ENCODE assay signal across 10 mouse cellular contexts in genomic region chr2:30588985-30589511, GRCm38 (mm10). TPM values are rescaled to one million over a fixed set of nuclear protein-coding genes. Genes with fewer than 3 reads are reported as not detected.
DNase-seq lines count a peak whose midpoint lies in the region; ATAC-seq and TF ChIP-seq lines count a peak whose summit lies in the region.
"Had no signal": no experiment of that assay in that cellular context is flagged by ENCODE, and none has a peak within 500 bp of the region (broad histone marks: within the 10 kb centered on the region; RNA-seq: fewer than 3 reads in every experiment).

No protein-coding gene starts in this region.

- H3K9ac ChIP-seq in forebrain, postnatal 0 days, result no peak overlapping the region
- H3K9ac ChIP-seq in heart, postnatal 0 days (replicated peaks; ENCODE audit: low read depth, low read length), result no peak overlapping the region
- H3K9ac ChIP-seq in lung, embryonic 16.5 days (ENCODE audit: low read length), result no peak overlapping the region; the same call in 1 of the 2 replicates
- no peak overlapping the region for H3K9ac ChIP-seq in forebrain, embryonic 14.5 days (ENCODE audit: low read length)
- H3K9ac ChIP-seq: forebrain, embryonic 15.5 days had no signal

- ATAC-seq in forebrain, postnatal 0 days, result no peak
- ATAC-seq in heart, postnatal 0 days (ENCODE audit: insufficient read depth, low read depth), result peak; percentile 16; the same call in 1 of the 2 replicates
- peak; percentile 81 for ATAC-seq in lung, embryonic 16.5 days (ENCODE audit: low read depth)
- no peak for ATAC-seq in forebrain, embryonic 14.5 days
- ATAC-seq: forebrain, embryonic 15.5 days had no signal

- 82% methylated on average over 4 of the region's 4 CpGs for WGBS in forebrain, embryonic 10.5 days
- WGBS in forebrain, postnatal 0 days, result 82% methylated on average over 4 of the region's 4 CpGs
- 68% methylated on average over 4 of the region's 4 CpGs for WGBS in heart, postnatal 0 days
- WGBS in lung, embryonic 16.5 days, result 57% methylated on average over 4 of the region's 4 CpGs
- 76% methylated on average over 4 of the region's 4 CpGs for WGBS in forebrain, embryonic 14.5 days

- H3K4me1 ChIP-seq in forebrain, embryonic 10.5 days, result peaks cover 52% of the 10 kb centered on the region
- peaks cover 15% of the 10 kb centered on the region for H3K4me1 ChIP-seq in forebrain, postnatal 0 days (ENCODE audit: insufficient read depth)
- H3K4me1 ChIP-seq in brown adipose tissue, adult 24 weeks (ENCODE audit: control insufficient read depth, insufficient read depth, insufficient read length, low read length), result peaks cover 11% of the 10 kb centered on the region; the same call in 1 of the 2 replicates
- peaks cover 21% of the 10 kb centered on the region for H3K4me1 ChIP-seq in heart, postnatal 0 days (ENCODE audit: control insufficient read depth, insufficient read depth)
- peaks cover 34% of the 10 kb centered on the region for H3K4me1 ChIP-seq in lung, embryonic 16.5 days (replicated peaks; ENCODE audit: control insufficient read depth, insufficient read depth, low read length)
- peaks cover 9% of the 10 kb centered on the region for H3K4me1 ChIP-seq in forebrain, embryonic 14.5 days (ENCODE audit: control insufficient read depth, insufficient read depth, low read length)

- TF ChIP-seq EP300 in heart, postnatal 0 days (IDR thresholded peaks at IDR 0.05; ENCODE audit: low read depth), result no peak

- no peaks in the 10 kb centered on the region for H3K9me3 ChIP-seq in forebrain, embryonic 10.5 days
- H3K9me3 ChIP-seq in forebrain, postnatal 0 days (ENCODE audit: low read length), result no peaks in the 10 kb centered on the region
- H3K9me3 ChIP-seq in heart, postnatal 0 days (replicated peaks; ENCODE audit: control insufficient read depth, low read length), result no peaks in the 10 kb centered on the region
- no peaks in the 10 kb centered on the region for H3K9me3 ChIP-seq in lung, embryonic 16.5 days (ENCODE audit: control insufficient read depth, low read length)
- H3K9me3 ChIP-seq in forebrain, embryonic 14.5 days (replicated peaks; ENCODE audit: control insufficient read depth, low read length), result no peaks in the 10 kb centered on the region
- H3K9me3 ChIP-seq: forebrain, embryonic 15.5 days had no signal

- no peaks in the 10 kb centered on the region for H3K27me3 ChIP-seq in forebrain, embryonic 10.5 days (ENCODE audit: poor library complexity, severe bottlenecking)
- H3K27me3 ChIP-seq in forebrain, postnatal 0 days (ENCODE audit: insufficient read depth, low read length), result no peaks in the 10 kb centered on the region
- no peaks in the 10 kb centered on the region for H3K27me3 ChIP-seq in heart, postnatal 0 days (ENCODE audit: control insufficient read depth, insufficient read depth, low read length)
- no peaks in the 10 kb centered on the region for H3K27me3 ChIP-seq in lung, embryonic 16.5 days (ENCODE audit: control insufficient read depth, insufficient read depth, low read depth, low read length)
- no peaks in the 10 kb centered on the region for H3K27me3 ChIP-seq in forebrain, embryonic 14.5 days (replicated peaks; ENCODE audit: control insufficient read depth, insufficient read depth, low read length)
- H3K27me3 ChIP-seq: forebrain, embryonic 15.5 days had no signal

- no peak overlapping the region for H3K4me3 ChIP-seq in forebrain, embryonic 10.5 days
- no peak overlapping the region for H3K4me3 ChIP-seq in forebrain, postnatal 0 days (ENCODE audit: low read depth, low read length)
- H3K4me3 ChIP-seq in brown adipose tissue, adult 24 weeks (ENCODE audit: insufficient read depth, low read depth, low read length), result no peak overlapping the region
- H3K4me3 ChIP-seq in heart, postnatal 0 days (ENCODE audit: low read depth, low read length), result no peak overlapping the region
- no peak overlapping the region for H3K4me3 ChIP-seq in lung, embryonic 16.5 days (ENCODE audit: low read length)
- no peak overlapping the region for H3K4me3 ChIP-seq in forebrain, embryonic 14.5 days (ENCODE audit: low read depth, low read length)
- H3K4me3 ChIP-seq: forebrain, embryonic 15.5 days had no signal

- H3K4me2 ChIP-seq in forebrain, postnatal 0 days (ENCODE audit: low read depth), result no peak overlapping the region
- H3K4me2 ChIP-seq in heart, postnatal 0 days (ENCODE audit: low read depth, low read length), result no peak overlapping the region
- H3K4me2 ChIP-seq in lung, embryonic 16.5 days (ENCODE audit: low read depth, low read length), result no peak overlapping the region
- H3K4me2 ChIP-seq in forebrain, embryonic 14.5 days (ENCODE audit: low read length), result no peak overlapping the region
- H3K4me2 ChIP-seq: forebrain, embryonic 15.5 days had no signal

- no peak for DNase-seq in forebrain, embryonic 10.5 days (ENCODE audit: extremely low spot score, low spot score)
- no peak for DNase-seq in forebrain, postnatal 0 days
- no peak for DNase-seq in heart, postnatal 0 days (ENCODE audit: low spot score)
- DNase-seq in T-cell, adult 2 months (ENCODE audit: low spot score), result no peak
- no peak for DNase-seq in forebrain, embryonic 14.5 days (ENCODE audit: low spot score)
- no peak for DNase-seq in left cerebral cortex, adult 18-20 months (ENCODE audit: low spot score in 2 of 2)
- DNase-seq: cerebellum, postnatal 25 days had no signal

- H3K36me3 ChIP-seq in forebrain, embryonic 10.5 days (replicated peaks), result no peaks in the 10 kb centered on the region
- no peaks in the 10 kb centered on the region for H3K36me3 ChIP-seq in forebrain, postnatal 0 days (ENCODE audit: insufficient read depth)
- H3K36me3 ChIP-seq in heart, postnatal 0 days (replicated peaks; ENCODE audit: control insufficient read depth, insufficient read depth, low read length), result no peaks in the 10 kb centered on the region
- H3K36me3 ChIP-seq in lung, embryonic 16.5 days (ENCODE audit: control insufficient read depth, insufficient read depth, low read length), result no peaks in the 10 kb centered on the region
- no peaks in the 10 kb centered on the region for H3K36me3 ChIP-seq in forebrain, embryonic 14.5 days (ENCODE audit: control insufficient read depth, insufficient read depth, low read length)
- H3K36me3 ChIP-seq: forebrain, embryonic 15.5 days had no signal

- no peak for TF ChIP-seq CTCF in forebrain, postnatal 0 days (IDR thresholded peaks at IDR 0.05; ENCODE audit: low read depth)
- no peak for TF ChIP-seq CTCF in heart, postnatal 0 days (IDR thresholded peaks at IDR 0.05; ENCODE audit: low read depth)

- H3K27ac ChIP-seq in forebrain, embryonic 10.5 days, result 0 out of 2 replicates have a peak overlapping the region, but pooled peaks have one; percentile 33
- no peak overlapping the region for H3K27ac ChIP-seq in forebrain, postnatal 0 days (ENCODE audit: low read depth, low read length)
- H3K27ac ChIP-seq in brown adipose tissue, adult 24 weeks (replicated peaks; ENCODE audit: low read depth, low read length), result peak overlapping the region; percentile 61
- peak overlapping the region; percentile 26 for H3K27ac ChIP-seq in heart, postnatal 0 days (ENCODE audit: low read depth)
- peak overlapping the region; percentile 85 for H3K27ac ChIP-seq in lung, embryonic 16.5 days (ENCODE audit: low read length)
- no peak overlapping the region for H3K27ac ChIP-seq in forebrain, embryonic 14.5 days (ENCODE audit: low read depth, low read length)
- H3K27ac ChIP-seq: forebrain, embryonic 15.5 days had no signal

RNA-seq across cellular contexts. Expression of gene Cstad, which starts 5.8 kb away (rescaled TPM):
- 0.35 TPM in 1 of 2 replicates, not detected in the other for polyA plus RNA-seq in forebrain, embryonic 10.5 days (2016; fragmentation: Nextera tagmentation; extraction: Ambion mirVana)
- 3.8 and 4.1 TPM in 2 replicates for total RNA-seq in forebrain, postnatal 0 days (2014; rRNA removed)
- polyA plus RNA-seq in forebrain, postnatal 0 days (2015; fragmentation: Nextera tagmentation; extraction: Ambion mirVana), result 0.65 and 1.2 TPM in 2 replicates
- not detected in 2 replicates for polyA plus RNA-seq in brown adipose tissue, adult 24 weeks (2012; ENCODE audit: insufficient read depth, insufficient read length, missing spikeins)
- not detected in 2 replicates for total RNA-seq in heart, postnatal 0 days (2014; rRNA removed; ENCODE audit: low replicate concordance)
- polyA plus RNA-seq in heart, postnatal 0 days (2015; fragmentation: Nextera tagmentation; extraction: Ambion mirVana), result 3.1 and 3.6 TPM in 2 replicates
- polyA plus RNA-seq in lung, embryonic 16.5 days (2015; fragmentation: Nextera tagmentation; extraction: Ambion mirVana), result 0.69 and 1.6 TPM in 2 replicates
- 0.64 and 1.2 TPM in 2 replicates for polyA plus RNA-seq in forebrain, embryonic 14.5 days (2014; fragmentation: Nextera tagmentation; extraction: Ambion mirVana)
- total RNA-seq in left cerebral cortex, adult 18-20 months (2021), result 1 to 10 TPM; 3.1 to 4.0 TPM

Comparison
In these comparisons a context has a peak if more than half of its experiments do, and no peak if none do; other contexts are left out.
1. H3K27ac ChIP-seq: peak in forebrain, embryonic 10.5 days (single experiment), brown adipose tissue, adult 24 weeks (single experiment), heart, postnatal 0 days (single experiment) and lung, embryonic 16.5 days (single experiment); none in forebrain, postnatal 0 days (single experiment) and forebrain, embryonic 14.5 days (single experiment).
2. ATAC-seq: peak in heart, postnatal 0 days (single experiment) and lung, embryonic 16.5 days (single experiment); none in forebrain, postnatal 0 days (single experiment) and forebrain, embryonic 14.5 days (single experiment).